Mouse (Mus musculus): Measurements from ENCODE around the gene Vwa5b1.

DNA sequence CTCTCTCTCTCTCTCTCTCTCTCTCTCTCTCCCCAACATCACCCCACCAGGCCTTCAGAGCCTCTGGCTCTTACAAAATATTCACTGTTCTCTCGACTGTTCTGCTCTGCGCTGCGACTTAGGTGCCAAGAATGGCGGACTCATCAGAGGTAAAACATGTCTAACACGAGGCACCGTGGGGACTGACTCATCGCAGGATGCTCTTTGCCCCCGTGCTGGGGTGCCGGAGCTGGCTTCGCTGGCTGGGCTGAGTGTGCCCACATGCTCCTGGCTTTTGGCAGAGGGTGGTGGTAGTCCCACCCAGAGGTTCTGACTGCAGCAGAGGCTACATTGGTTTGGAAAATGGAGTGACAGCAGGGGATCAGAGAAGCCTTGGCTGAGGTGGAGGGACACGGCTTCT, 89.4 kb downstream of the Vwa5b1 start:
- TF ChIP-seq CTCF (IDR thresholded peaks at IDR 0.05; ENCODE audit: low read depth): no peak
- TF ChIP-seq EP300 (optimal IDR thresholded peaks at IDR 0.05): no peak

Data from stomach, postnatal 0 days (tissue).